Mouse (Mus musculus) layer of hippocampus, adult 18-20 months (tissue): ENCODE results near the gene Wdr47. TPM values are rescaled to one million over a fixed set of nuclear protein-coding genes. Genes with fewer than 3 reads are reported as not detected.
"Not testable (repeated sequence)": the region's sequence is repeated elsewhere in the genome, so short reads cannot be mapped to it uniquely, and the experiment has no call there.

Source experiments
- DNase-seq, 2 experiments: peaks; one replicate each; pipeline ENCODE4 v3.0.0; 2022; ENCODE audit warnings: low spot score in 2 of 2
- total RNA-seq, 2 experiments: library from RNA; stranded (reverse); gene quantifications; 2 replicates each; pipeline ENCODE4 v1.2.3; 2021

Wdr47 gene
- total RNA-seq, 2 experiments from 2014 or later: 112 to 128 TPM

DNA sequence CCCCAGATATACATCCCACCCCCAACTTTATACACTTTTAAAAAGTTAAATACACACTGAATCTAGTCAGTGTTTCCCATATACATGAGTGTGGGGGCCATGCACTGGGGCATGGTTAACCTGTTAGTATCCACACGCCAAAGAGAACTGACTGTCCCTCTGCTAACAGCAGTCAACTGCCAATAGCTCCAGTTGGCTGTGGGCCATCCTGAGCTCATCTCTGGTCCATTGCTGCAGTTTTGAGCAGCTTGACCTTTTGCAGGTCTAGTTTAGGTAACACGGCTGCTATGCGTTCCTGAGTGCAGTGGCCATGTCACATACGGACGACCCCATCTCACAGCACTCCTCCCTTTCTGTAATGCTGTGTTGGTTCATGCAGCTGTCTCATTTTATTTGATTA lies 43.7 kb downstream of the Wdr47 start:
- no peak for DNase-seq

DNA sequence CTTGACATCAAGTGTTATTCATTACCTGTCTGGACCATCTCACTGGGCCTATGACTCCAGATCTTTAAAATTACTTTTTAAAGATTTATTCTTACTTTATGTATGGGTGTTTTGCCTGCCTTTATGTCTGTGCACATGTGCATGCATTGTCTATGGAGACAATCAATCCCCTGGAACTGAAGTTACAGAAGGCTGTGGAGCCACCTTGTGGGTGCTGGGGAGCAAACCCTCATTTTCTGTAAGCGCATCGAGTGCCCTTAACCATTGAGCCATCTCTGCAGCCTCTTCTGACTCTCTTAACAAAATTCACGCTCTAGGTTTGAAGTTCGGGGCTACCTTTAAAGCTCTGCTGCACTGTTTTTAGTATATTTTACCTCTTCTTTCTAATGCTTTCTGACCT lies 48.3 kb downstream of the Wdr47 start:
- DNase-seq: no peak

DNA sequence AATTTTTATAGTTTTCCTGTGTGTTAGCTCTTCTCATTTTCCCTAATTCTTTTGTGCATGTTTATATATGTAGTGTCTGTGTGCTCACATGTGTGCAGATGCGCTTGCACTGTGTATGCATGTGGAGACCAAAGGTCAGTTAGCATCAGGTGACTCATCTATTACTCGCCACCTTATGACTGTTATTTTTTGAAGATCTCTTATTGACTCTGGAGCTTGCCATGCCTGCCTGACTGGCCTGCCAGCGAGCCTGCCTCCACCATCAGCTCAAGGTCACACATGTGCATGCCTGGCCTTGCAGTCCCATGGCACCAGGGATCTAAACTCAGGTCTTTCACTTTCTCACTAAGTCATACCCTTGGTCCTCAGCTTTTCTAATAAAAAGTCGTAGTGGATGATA lies 49.9 kb downstream of the Wdr47 start:
- no peak for DNase-seq

DNA sequence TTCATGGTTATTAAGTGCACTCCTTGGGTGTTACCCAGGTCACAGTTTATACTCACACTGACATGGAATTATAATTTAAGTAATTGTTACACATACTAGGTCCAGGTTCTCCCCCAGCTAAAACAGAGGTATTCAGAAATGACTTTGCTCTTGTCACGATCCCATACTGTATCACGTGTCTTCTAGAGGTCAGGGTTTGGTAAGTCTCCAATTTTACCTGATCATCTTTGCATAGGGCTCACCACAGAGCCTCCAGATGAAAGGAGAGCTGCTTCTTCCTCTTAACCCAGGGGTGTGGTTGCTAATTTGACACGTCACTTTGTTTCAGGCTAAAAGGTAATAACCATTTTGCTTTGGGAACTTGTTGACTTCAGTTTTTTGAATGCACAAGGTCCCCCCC lies 53.8 kb downstream of the Wdr47 start:
- no peak for DNase-seq

DNA sequence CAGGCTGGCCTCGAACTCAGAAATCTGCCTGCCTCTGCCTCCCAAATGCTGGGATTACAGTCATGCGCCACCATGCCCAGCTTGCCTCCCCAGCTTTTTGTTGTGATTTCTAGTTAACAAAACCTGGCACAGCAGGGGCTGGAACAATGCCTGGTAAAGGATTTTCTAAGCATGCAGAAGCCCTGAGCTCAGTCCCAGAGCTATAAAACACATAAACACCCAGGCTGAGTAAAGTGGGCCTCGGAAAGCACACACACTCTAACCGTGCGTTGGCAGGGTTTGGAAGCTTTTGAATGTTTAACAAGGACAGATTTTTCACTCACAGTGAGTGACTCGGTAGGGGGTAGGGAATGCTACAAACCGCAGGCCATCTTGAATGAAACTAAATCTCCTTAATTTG lies 55.0 kb downstream of the Wdr47 start:
- DNase-seq: peak; percentile 39 to 71

DNA sequence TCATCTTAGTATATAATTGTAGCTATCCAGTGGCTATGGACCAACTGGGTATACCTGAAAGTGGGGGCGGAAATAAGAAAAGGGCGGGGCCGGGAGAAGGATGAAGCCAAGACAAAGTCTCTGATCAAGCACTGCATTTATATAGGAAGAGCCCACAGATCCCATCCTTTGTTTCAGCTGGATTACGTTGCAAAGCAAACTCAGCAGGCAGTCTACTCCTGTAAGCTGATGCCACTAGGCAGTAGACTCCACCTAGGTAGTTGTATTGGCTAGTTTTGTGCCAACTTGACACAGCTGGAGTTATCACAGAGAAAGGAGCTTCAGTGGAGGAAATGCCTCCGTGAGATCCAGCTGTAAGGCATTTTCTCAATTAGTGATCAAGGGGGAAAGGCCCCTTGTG lies 56.6 kb downstream of the Wdr47 start:
- not testable (repeated sequence) for DNase-seq

DNA sequence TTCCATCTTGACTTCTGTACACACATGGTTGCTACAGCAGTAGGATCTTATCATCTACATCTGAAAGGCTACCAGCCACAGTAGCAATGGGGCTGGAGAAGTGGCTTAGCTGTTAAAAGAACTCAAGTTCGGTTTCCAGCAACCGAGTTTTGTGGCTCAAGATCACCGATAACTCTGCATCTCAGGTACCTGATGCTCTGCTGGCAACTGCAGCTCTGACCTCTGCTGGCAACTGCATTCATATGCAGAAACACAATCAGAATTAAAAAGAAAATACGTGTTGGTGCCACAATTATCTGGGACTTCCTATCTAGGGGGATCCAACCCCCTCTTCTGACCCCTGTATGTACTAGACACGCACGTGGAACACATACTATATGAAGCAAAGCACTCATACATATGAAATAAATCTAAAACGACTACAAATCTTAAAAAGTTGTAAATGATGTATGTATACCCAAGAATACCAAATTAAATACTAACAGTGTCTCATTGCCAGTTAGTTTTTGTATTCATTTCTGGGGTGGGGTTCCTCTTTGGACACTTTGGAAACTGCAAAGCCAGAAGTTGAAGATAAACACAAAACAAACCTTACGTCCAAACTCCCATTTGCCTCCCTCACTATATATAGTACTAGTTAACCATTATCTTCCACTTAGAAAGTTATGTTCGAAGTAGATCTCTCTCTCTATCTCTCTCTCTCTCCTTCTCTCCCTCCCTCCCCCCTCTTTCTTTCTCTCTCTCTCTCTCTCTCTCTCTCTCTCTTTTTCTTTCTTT lies 62.0 kb downstream of the Wdr47 start:
- no peak for DNase-seq

DNA sequence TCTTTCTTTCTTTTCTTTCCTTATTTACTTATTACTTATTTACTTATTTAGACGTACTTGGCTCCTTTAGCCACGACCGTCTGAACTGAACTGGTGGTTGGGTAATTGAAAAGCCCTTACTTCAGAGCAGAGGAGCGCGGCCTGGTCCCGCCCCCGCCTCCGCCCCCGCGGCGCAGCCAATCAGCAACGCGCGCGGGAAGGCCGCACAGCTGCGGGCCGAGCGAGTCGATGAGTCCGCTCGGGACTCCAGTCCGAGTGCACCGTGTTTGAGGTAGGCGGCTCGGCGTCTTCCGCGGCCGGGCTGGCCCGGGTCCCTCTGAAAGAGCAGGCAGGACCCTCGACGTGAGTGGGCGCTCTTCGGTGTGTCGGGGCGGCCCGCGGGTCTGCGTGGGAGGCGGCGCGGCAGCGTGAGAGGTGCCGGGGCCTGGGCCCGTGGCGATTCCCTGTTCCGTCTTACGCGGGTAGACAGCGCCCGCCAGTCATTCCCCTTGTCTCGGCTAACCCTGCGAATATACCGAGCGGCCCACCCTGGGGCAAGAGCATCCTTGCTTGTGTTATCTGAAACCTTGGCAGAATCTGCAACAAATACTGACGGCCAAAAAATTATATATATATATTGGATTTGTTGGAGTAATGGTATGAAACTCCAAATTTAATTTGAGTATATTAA lies 62.8 kb downstream of the Wdr47 start, which contains the start of gene Clcc1:
Gene Clcc1, plus strand, starts transcription at position 204 of the 670 bp plus-strand sequence.
- DNase-seq: peak; percentile 90 to 97

DNA sequence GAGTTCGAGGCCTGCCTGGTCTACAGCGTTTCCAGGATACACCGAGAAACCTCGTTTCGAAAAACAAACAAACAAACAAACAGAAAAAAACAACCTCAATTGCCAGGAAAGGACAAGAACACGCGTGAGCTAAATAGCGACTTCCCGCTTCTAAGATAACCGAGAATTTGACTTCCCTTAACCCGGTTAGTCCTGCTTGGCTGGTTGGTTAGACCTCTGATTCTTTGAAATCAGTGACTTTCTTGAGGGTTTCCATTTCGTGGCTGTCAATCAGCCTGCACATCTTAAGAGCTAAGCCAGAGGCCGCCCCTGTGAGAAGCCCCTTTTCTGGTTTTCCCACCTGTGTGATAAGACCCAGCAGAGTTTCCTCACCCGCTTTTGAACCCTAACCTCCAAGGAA lies 63.5 kb downstream of the Wdr47 start:
- DNase-seq: no peak

DNA sequence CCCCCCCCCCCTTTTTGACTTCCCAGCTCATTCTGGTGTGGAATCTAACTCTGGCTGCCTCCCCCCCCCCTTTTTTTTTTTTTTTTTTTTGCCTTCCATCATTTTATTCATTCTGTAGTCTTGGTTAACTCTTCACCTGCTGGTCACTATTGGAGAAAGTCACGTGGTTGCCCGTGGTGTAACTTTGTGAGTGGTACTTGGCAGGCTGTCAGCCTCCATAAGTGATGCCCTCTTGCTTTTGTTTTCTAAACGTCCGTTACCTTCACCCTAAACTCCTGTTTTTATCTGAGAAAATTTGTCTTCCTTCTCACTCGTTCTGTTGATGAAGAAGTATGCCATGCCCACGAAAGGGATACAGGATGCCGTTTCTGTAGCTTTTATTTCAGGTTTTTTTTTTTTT lies 64.4 kb downstream of the Wdr47 start:
- DNase-seq: no peak

DNA sequence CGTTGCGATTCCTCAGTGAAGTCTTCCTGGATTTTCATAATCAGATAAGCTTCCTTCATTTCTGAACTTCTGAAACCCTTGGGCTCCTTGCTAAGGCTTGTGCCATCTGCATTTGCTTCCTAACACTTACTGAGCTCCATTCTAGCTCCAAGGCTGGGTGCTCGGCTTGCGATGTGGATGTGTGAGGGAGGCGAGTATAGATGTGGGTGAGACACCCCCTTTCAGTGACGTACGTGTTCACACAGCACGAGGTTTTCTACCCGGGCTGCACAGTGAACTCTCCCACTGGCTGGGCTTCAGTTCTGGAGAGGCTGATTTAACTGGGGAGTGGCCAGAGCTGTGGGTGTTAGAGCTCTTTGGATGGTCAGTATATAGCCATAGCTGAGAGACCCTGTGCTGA lies 67.5 kb downstream of the Wdr47 start:
- no peak for DNase-seq

DNA sequence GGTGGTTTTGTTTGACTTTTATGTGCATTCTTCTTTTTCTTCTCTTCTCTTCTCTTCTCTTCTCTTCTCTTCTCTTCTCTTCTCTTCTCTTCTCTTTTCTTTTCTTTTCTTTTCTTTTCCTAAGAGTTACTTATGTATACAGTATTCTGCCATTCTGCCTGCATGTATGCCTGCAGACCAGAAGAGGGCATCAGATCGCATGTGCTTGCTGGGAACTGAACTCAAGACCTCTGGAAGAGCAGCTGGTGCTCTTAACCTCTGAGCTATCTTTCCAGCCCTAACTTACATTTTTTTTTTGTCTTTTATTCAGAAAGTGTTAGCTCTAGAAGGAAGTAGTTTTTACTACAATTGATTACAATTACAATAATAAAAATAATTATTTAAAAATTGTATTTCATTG lies 69.9 kb downstream of the Wdr47 start:
- no peak for DNase-seq

DNA sequence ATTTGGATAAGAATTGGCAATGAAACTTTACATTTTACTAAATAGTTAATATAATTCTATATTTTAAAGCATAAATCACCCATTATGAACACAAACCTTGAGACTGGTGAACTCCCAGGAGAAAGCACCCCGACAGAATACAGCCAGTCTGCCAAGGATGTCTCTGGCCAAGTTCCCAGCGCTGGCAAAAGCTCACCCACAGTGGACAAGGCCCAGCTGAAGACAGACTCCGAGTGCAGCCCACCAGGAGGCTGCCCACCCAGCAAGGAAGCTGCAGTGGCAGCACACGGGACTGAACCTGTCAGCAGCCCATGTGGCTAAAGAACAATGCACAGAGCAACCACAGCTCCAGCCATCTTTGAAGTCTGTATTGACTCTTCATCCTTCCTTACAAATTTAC lies 85.5 kb downstream of the Wdr47 start:
- no peak for DNase-seq

DNA sequence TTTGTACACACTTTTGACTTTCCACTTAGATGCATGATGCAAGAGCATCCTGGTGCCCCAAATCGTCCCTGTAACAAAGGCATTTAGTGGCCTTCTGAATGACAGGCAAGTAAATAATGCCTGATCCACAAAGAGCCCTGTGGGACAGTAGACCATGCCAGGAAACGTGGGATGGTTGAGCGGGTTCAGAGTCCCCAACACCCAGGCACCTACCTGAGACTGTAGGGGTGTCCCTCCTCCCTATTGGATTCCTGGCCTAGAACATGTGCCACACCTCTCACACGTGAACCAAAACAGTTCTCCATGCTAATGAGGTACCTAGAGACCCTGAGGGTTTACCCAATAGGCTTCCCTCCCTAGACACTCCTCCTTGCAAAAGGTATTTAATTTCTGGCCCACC lies 89.9 kb downstream of the Wdr47 start:
- DNase-seq: no peak

DNA sequence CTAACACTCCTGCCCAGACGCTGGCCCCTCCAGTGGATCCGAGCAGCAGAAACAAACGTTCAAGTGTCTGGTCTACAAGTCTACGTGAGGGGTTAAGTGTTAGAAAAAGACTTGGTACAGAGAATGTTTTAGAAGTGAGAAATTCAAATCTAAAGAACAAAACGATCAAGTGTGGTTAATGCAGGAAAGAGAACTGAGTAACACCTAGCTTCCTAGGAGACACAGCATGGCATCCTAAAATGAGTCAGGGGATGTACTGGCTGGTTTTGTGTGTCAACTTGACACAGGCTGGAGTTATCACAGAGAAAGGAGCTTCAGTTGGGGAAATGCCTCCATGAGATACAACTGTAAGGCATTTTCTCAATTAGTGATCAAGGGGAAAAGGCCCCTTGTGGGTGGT lies 92.5 kb downstream of the Wdr47 start:
- DNase-seq: not testable (repeated sequence)

DNA sequence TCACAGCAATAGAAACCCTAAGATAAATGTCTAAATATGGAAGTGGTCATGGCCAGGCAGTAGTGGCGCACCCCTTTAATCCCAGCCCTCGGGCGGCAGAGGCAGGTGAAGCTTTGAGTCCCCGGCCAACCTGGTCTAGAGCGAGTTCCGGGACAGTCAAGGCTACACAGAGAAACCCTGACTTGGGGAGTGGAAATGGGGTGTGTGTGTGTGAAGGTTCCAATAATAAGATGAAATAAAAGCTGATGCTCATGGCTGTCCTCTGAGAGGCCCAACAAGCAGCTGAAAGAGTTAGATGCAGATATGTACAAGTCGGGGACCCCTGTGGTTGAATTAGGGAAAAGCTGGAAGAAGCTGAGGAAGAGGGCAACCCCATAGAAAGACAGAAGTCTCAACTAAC lies 94.6 kb downstream of the Wdr47 start:
- DNase-seq: no peak

DNA sequence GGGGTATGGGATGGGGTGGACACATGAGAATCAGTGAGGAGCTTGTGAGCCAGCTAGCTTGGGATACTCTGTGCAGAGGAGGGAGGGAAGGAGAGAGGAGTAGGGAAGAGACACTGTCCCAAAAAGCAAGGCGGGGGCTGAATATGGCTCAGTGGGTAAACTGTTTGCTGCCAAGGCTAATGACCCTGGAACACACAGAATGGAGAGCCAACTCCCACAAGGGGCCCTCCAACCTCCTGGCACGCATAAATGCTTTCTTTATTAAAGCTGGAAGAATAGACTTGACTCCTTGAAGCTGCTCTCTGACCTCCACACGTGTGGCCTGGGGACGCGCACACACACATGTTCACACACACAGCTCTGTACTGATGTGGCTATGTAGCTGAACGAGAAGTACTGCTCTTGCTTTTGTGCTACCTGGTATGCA lies 97.9 kb downstream of the Wdr47 start:
- no peak for DNase-seq

DNA sequence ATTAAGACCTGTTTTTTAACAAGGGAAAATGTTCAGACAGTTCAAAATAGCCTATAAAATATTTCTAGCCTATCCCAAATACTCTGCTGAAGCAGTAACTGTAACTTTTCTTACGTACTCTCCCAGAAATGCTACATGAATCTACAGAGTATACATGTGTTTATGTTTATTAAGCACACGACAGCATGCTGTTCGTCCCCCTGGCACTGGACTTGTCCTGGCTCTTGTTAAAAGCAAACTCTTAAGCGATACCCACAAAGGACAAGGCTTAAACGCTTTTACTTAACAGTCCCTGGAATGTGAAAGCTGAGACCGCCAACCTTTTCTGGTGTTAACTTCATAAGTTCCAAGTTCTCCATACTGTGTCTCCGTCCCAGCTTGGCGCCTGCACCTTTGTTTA lies 98.4 kb downstream of the Wdr47 start:
- DNase-seq: no peak

DNA sequence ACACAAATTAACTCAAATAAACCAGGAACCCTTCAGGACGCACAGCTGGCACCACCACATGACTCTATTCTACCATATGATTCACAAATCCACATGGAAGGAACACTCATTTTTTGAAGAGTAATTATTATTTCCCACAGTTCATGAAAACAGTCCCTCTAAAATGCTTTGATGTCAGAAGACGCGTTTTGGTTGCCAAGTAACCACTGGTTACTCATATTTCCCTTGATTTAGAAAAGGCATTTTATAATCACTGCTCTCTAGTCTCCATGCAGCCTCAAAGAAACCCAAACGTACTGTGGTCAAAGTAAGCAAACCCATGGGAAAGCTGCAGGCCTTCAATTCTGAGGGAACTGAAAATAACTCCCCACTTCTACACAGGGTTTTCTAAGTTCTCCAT lies 98.9 kb downstream of the Wdr47 start:
- DNase-seq: peak in 1 of 2 experiments; percentile 28

DNA sequence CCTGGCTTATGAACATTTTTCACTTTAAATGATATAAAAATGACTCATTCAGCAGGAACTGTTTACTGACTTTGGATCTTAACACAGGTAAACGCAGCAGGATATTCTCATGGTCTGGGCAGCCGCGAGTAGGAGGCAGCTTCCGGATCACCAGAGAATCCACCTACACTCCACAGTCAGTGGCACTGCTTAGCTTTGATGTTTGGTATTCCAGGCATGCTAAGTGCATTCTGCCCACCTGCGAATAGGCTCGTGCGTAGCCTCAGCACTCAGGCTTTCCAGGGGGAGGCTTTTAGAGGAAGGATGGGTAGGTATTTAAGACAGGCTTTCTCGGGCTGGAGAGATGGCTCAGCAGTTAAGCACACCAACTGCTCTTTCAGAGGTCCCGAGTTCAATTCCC lies 103.2 kb downstream of the Wdr47 start:
- DNase-seq: no peak
